Mouse (Mus musculus) cerebellum, adult 9-11 months (tissue): ENCODE measurements around the gene Utf1.

ENCODE experiments used
- DNase-seq: peaks from one replicate; pipeline ENCODE4 v3.0.0; 2022

Gene Utf1

DNA sequence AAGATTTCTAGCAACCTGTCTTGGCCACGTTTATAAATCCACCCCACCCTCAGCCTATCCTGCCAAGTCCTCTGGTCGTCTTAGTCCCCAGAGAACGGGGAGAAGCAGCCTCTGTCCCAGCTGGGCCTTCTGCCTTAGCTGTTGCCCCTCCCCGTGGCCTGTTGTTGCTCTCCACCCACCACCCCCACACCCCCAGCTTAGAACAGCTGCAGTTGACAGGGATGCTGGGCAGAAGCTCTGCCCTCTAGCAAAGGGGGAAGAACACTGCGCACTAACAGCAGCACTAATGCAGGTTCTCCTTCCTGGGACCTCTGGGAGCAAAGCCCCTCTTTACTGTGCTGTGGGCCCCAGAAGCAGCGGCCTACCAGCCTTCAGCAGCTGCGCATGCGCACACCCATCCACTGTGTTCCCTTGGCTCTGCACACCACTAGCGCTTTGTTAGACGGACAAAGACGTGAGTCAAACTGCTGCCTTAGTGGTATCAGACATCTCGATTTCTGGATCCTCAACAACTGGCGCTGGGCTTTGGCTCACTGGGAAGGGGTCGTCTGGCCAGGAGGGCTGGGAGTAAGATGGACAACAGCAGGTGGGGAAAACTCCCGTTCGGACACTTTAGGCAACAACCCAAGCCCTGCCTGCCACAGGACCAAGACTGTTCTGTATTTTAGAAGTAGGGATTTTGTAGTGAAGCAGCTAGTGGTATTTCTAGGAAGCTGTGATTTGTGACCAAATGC, 2.9 kb upstream of the Utf1 start:
- no peak for DNase-seq

DNA sequence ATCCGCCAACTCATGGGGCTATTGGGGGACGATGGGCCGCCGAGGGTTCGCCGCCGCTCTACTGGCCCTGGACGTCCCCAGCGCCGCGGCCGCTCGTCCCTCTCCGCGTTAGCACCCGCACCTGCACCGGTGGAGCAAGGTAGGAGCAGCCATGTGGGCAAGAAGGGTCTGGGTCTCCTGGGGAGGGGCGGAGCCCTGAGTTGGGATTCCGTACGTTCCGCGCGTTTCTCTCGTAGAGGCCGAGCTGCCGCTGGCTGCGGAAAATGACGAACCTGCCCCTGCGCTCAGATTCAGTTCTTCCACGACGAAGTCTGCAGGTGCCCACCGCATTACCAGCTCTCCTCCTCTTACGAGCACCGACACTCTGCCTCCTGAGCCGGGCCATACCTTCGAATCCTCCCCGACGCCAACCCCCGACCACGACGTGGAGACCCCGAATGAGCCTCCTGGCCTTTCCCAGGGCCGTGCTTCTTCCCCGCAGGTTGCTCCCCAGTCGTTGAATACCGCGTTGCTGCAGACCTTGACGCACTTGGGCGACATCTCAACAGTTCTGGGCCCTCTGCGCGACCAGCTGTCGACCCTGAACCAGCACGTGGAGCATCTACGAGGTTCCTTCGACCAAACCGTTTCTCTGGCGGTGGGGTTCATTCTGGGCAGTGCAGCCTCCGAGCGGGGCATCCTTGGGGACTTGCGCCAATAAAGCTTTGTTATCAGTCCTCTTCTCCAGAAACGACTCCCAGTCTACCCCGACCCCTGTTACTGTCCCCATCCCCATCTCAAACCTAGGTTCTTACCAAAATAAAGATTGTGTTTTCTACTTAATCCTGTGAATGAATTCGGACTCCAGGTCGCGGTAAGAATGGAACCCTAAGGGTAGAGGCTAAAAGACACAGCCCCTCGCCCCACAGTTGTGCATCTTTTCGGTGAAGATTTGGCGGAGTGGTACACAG, 977 bp downstream of the Utf1 start:
- no peak for DNase-seq

DNA sequence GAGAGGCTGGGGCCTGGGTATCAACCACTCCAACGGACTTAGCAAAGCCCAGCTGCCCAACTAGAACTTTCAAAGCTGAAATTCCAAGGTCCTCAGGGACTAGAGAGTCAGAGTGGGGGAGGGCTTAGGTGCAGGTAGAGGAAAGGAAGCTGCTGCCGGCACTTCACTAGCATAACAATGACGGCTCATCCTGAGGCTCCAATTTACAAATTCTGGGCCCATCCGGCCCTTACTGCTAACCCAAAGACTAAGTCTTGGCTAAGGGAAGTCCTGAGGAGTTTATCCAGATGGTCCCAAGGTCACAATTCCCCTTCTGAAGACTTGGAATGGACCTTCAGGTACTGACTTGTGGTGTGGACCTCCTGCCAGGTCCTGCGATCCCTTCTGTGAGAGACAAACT, 1.9 kb downstream of the Utf1 start:
- DNase-seq, result no peak

DNA sequence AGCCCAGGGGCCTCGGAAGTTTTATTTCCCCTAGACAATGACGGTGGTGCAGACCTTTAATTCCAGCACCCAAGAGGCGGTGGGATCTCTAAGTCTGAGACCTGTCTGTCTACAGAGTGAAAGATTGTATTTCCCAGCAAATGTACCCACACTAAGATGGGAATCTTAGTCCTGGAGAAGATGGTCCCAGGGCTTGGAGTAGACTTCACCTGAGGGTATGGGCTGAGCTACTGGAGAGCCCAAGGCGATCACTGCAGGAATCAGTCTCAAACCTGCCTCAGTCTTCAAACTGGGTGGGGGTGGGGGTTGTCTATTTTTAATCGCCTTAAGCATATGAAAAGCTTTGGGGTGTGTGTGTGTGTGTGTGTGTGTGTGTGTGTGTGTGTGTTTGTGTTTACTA, 2.4 kb downstream of the Utf1 start:
- DNase-seq, result no peak

DNA sequence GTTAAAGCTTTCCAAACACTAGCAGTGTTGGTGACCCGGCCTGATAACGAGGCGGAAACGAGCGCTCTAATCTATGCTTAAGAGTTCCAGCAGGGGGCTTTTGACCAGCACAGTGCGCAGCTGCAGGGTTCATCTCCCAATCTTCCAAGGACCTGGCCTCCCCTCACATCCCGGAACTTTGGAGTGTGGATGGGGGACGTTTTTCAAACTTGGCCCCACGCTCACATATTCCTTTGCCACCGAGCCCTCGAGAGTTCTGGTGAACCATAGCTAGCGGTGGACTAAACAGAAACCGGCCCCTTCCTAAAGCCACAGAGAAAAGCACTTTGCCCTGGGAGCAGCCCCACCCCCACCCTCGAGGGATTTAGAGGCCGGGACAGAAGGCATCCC, 6.3 kb downstream of the Utf1 start:
- DNase-seq, result no peak

DNA sequence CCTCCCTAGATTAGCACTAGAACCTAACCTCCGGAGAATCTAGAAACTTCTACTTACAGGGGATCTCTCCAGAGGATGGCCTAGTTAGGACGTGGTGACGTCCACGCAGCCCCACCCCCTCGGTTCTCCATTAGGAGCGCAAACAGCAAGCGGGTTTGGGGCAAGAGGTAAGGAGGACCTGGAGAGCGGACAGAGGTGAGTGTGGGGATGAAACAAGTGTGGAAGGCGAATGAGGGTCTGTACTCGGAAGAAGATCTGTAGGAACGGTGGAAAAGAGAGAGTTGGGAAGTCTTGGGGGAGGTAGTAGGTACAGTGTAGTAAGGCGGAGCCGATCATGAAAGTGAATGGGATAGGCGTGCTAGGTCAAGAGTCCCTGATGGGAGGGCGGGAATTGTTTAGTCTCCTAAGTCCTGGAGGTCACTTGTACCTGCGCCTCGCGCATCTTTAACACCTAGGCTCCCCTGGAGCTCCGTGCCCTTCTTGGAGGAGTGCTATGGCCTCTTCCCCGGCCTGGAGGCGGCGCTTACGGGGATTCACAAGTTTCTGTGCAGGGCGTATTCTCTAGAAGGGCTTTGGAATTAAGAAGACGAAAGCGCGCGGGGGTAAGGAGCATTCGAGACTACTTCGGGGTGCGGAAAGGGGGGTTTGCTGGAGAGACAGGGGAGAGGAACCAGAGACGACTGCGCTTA, 6.8 kb downstream of the Utf1 start:
- DNase-seq, result no peak

DNA sequence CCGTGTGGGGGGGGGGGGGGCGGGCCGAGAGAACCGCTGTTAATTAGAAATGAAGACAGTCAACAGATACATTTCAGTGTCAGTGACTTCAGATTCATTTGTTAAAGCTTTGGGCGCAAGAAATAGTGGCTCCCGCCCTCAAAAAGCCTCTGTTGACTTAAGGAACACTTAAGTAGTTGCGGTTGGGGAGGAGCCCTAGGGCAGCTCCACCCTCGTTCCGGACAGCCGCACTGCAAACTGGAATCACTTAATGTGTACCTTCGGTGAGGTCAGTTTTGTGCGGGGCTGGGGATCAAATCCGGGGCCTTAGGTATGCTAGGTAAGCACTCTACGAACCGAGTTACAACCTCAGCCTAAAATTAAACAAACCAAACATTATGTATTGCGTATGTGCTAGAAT, 7.5 kb downstream of the Utf1 start:
- DNase-seq, result no peak

DNA sequence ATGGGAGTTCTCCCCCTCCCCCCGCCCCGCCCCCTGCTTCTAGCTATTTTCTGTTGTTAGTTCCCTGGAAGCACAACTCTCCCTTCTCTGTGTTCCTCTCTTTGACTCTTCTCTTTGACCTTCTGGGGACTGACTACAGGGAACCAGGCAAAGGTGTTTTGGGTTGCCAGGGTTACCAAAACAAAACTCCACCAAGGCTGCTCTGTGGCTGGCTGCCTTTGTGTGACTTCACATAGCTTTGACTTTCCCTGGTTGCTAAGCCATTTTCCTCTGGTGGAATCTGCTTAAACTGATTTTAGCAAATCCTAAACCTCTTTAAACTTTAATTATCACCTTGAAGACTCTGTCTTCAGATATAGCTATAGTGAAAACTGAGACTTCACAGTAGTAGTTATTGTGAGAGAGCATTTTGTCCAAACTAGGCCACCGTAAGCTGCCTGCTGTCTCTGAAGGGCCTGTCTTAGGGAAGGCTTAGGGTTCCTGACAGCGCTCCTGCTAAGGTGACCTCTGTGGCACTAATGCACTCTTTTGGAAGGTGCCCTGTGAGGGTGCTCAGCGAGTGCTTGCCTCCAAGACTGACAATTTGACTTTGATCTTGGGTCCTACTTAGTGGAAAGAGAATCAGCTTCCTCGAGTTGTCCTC, 8.5 kb downstream of the Utf1 start:
- DNase-seq, result no peak

DNA sequence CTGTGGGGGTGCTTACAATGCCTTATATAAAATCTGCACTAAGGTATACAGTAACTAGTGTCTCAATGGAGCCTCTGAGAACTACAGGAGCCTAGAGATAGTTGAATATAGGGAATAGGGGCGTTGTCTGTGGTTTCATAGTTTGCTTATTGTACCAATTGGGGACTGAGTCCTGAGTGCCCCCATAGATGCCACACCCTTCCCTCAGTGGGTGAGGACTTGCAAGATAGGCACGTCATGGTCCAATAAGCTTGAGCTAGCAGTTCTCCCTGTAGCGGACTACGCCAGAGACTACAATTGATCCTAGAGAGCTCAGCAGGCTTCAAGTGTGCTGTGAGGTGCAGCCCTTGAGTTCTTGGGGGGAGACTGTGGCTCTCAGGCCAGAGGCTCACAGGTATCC, 11.9 kb downstream of the Utf1 start:
- DNase-seq, result no peak

DNA sequence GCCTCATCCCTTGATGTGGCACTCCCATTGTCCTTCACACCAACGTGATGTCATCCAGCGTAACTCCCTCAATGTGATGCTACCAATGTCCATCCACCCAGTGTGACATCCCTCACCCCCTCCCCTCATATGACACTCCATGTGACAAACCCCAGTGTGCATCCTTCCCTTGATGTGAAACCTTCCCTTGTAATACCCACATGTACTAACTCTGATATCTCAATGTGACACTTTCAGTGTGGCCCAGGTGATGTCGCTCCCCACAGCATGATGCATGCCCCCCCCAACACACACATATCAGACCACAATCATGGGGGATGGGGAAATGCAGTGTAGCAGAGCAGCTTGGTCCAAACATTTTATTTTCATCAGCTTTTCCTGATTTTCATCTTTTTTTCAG, 13.1 kb downstream of the Utf1 start:
- DNase-seq, result no peak

DNA sequence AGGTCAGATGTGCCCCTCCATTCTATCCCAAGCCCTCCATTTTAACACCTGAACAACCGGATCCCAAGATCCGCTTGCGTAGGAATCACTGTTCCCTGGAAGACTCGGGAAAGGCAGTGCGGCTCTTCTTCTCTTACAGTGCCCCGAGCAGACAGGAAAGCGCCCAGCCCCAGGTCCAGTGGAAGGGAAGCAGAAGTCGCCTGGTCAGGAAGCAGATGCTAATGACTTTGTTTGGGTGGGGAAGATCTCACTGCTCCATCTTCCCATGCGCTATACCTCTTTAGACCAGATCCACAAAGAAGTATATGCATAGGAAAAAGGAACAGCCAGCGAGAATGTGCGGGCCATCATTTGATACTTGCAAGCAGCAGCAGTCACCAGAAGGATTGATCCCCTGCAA, 13.8 kb downstream of the Utf1 start:
- DNase-seq, result no peak

DNA sequence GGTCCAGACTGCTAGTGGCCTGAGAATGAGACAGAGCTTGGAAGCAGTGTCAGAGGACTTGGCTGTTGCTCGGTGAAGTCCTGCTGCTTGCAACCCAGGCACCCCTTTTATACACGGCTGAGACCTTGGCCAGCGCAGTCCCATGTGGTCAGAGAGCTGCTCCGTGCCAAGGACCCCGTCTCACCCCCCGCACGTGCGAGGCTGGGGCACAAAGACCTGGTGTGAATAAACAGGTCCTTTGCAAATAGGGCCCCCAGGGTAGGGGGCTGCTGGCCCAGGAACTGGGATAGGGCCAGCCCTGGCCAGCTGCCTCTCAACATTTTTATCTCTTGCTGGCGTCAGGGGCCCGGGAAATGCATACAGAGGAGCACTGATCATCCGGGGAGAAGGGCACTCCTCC, 14.4 kb downstream of the Utf1 start:
- no peak for DNase-seq

DNA sequence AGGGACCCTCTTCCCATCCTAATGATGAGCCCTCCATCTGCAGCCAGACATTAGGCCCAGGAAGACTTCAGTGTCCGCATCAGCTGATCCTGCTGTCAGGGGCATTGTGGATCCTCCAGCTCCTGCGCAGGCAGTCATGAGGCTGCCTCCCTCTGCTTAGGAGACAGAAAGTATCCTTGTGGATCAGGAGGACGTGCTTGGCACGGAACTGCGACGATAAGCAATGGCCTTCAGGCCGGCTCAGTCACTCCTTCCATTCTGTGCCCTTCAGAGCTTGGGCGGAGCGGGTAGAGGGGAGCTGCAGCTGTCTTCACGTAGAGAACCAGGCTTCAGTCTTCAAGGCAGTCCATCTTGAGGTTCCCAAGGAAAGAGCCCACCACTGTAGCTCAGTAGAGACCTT, 17.6 kb downstream of the Utf1 start:
- DNase-seq, result no peak

DNA sequence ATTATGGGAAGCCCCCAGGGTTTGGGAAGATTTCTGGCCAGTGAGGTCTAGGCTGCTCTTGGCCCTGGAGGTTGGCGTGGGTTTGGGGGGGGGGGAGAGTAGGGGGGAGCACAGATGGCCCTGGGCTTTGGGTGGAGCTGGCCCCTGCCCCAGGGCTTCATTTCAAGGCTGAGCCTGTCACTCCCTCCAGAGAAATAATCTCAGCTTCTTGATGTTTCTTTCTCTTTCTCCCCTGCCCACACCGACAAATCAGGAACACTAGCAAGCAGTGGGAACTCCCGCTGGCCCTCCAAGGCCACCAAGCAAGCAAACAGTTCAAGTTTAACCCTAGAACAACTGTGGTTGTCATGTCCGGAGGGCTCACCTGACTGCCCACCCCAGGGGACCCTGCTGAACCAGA, 20.2 kb downstream of the Utf1 start:
- no peak for DNase-seq

DNA sequence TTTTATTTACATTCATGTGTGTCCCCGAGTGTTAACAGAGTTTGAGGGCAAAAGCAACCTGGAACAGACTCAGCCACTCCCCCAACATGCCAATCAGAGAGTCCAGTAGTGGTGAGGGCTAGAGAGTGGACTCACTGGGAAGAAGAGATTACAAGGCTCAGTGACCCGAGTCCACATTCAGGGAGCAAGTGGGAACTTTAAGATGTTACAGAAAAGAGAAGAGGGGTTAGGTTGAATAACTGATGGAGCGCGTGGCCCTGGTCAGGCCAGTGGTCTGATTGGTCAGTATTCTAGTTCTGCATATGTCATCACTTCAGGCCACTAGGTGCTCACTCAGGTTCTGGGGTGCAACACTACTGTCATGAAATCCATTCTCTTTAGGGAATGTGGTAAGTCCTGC, 23.6 kb downstream of the Utf1 start:
- no peak for DNase-seq

DNA sequence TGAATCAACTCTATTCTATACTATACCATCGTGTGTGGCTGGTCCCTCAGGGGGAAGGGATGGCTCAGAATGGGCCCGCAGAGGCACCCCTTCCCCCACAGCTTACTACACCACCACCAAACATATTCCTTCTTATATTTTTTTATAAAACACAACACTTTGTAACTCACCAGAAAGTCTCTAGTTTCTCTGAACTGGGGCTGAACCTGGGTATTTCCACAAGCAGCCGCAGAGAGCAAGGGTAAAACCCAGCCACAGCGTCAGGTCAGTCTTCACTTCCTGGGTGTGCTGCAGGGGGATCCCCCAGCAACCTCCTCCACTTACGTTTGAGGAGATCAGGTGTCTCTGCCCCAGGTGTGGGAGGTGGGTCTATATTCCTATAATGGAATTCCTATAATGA, 24.8 kb downstream of the Utf1 start:
- no peak for DNase-seq

DNA sequence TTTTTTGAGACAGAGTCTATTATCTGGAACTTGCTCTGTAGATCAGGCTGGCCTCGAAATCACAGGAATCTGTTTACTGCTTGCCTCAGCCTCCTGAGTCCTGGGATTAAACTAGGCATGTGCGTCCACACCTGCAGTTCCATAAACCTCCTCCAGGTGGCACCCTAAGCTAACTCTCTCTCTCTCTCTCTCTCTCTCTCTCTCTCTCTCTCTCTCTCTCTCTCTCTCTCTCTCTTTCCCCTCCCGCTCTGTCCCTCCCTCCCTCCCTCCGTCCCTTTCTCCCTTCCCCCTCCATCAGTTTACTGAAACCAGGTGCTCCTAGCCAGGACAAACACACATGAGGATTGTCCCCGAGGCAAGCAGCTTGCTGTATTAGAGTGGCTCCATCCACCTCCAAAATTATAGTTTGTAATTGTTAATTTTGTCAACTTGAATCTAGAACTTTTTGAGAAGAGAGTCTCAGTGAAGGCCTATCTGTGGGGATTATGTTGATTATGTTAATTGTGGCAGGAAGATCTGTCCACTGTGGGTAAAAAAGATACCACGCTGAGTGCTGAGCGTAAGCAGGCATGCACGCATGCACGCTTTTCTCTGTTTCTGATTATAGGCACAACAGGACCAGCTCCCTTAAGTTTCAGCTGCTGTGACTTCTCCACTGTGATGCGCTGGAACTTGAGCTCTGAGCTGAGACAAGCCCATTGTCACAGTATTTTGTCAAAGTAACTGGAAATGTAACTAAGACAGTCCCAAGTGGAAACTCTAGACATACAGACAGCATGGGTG, 25.9 kb downstream of the Utf1 start:
- DNase-seq, result peak; percentile 71

DNA sequence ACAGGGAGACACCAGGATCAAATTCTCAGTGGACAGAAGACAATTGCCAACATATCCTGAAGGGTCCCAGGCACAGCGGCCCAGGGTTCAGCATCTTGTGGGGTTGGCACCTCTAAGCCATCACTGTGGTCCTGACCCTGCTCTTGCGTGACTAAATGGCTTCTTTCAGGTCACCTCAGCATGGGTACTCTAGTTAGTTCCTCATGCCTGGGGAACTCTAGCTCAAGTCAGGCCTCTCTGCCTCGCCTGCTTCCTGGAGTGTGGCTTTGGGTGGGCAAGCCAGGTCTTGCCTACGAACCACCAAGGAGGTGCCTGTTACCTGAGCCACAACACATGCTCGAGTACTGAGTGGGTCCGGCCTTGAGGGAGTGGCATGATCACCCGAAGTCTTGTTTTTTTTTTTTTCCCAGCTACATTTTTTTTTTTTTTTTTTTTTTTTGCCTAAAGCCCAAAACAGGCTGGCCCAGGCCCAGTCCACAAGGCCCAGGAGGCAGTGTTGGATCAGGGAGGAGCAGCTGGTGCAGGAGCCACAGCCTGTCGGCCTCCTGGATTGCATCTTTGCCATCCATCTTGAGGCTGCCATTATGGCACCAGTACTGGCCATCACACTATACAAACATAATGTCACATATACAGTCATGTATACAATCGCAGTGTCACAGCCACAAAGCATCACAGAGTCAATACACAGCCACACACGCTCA, 26.8 kb downstream of the Utf1 start:
- DNase-seq, result no peak

DNA sequence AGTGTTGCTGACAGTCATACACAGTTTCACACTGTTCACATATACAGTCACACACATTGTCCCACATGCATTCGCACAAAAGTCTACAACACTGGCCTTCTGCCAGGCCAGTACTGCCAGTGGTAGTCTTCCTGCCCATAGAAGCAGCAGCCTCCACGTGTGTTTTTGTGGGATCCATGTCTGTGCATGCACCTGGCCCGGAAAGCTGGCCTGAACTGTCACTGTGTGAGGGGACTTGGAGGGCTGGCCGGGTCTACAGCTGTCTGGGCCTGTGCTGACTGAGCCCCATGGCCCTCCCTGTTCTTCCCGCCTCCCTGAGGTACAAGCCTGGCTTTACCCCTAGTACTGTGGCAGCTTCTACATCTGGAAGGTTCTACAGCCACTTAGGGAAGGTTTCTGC, 27.4 kb downstream of the Utf1 start:
- DNase-seq, result no peak

DNA sequence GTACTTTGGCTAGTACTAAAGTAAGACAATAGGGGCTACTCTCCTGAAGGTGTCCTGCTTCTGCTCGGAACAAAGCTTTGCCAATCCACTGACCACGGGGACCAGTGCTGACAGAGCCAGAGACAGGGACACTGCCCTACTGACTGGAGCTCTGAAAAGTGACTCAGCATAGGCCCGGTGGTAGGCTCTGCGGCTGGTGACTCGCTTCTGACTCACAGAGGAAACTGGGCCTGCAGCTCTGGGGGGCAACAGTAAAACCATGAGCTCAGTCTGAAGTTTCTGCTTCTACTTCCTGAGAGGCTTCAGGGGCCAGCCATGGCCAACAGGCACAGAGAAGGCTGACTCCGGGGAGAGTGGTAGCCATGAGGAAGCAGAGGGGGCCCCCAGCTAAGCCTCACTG, 27.8 kb downstream of the Utf1 start:
- no peak for DNase-seq

DNA sequence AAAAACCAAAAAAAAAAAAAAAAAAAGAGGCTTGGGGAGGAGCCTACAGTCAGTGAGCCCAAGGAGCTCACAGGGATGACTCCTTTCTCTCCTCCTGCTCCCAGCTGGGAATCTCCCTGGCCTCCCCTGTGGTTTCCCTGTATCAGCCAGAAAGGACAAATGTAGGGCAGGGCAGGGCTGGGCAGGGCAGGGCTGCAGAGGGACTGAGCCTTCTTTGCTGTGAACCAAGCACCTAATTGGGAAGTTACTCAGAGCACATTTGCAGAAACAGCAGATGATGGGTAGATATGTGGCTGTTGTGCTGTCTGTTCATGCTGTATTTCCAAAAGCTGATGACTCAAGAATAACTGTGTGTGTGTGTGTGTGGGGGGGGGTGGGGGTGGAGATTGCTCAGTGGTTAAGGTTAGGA, 29.3 kb downstream of the Utf1 start:
- DNase-seq, result no peak

DNA sequence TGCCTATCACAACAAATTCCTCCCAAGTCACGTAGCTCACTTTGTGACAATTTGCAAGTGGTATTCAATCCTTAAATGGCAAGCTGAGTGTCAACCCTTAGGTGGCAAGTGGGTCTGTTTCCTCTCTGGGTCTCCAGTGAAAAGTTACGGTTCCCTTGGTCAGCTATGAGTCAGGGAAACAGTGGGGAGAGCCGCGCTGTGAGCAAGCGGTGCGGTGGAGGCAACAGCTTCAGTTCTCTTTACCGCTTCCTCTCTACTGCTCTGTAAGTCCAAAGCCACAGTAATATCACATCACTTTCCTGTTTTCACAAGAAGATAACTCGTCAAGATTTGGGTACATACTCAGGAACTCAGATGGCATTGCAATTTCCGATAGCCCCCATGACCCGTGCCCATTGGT, 30.7 kb downstream of the Utf1 start:
- DNase-seq, result no peak
